Mouse (Mus musculus) neural tube, embryonic 15.5 days (tissue): ENCODE results near the gene Exd2. TPM values are rescaled to one million over a fixed set of nuclear protein-coding genes. Genes with fewer than 3 reads are reported as not detected.

Source experiments
- ATAC-seq: fragments of 200-750 bp; cut with Nextera tagmentation; 2 replicates; pipeline ENCODE4 v1.8.0; 2017; ENCODE audit warnings: mild to moderate bottlenecking, moderate TSS enrichment, moderate library complexity; ENCODE audit not compliant: low FRiP score
- H3K27ac ChIP-seq: fragments of 300-500 bp; sonication (generic); replicated peaks from 2 replicates; pipeline ENCODE4 v1.5.1; 2015; ENCODE audit warnings: mild to moderate bottlenecking, inconsistent platforms
- H3K27me3 ChIP-seq: fragments of 300-500 bp; sonication (generic); replicated peaks from 2 replicates; pipeline ENCODE4 v1.6.1; 2015; ENCODE audit warnings: inconsistent platforms
- H3K36me3 ChIP-seq: fragments of 300-500 bp; sonication (generic); 2 replicates; pipeline ENCODE4 v1.6.1; 2015; ENCODE audit warnings: inconsistent platforms
- H3K4me1 ChIP-seq: fragments of 300-500 bp; sonication (generic); 2 replicates; pipeline ENCODE4 v1.6.1; 2015; ENCODE audit warnings: inconsistent platforms
- H3K4me2 ChIP-seq: fragments of 300-500 bp; sonication (generic); 2 replicates; pipeline ENCODE4 v1.6.1; 2015; ENCODE audit warnings: inconsistent platforms, mild to moderate bottlenecking, moderate library complexity
- H3K4me3 ChIP-seq: fragments of 300-500 bp; sonication (generic); replicated peaks from 2 replicates; pipeline ENCODE4 v1.5.1; 2015; ENCODE audit warnings: mild to moderate bottlenecking, inconsistent platforms
- H3K9ac ChIP-seq: fragments of 300-500 bp; sonication (generic); replicated peaks from 2 replicates; pipeline ENCODE4 v1.6.1; 2015; ENCODE audit warnings: mild to moderate bottlenecking, inconsistent platforms
- H3K9me3 ChIP-seq: fragments of 300-500 bp; sonication (generic); replicated peaks from 2 replicates; pipeline ENCODE4 v1.6.1; 2016; ENCODE audit warnings: inconsistent platforms
- WGBS: fragments of 180-500 bp; shearing (Covaris S2); methylation state at CpG from one replicate; pipeline ENCODE4 v1.1.7; 2015; ENCODE audit warnings: mixed read lengths; 5-methylcytosine and 5-hydroxymethylcytosine counted together
- polyA plus RNA-seq: library from polyadenylated mRNA; unstranded; fragments of >200 nt; fragmentation: Nextera tagmentation; extraction: Ambion mirVana; gene quantifications from 2 replicates; pipeline ENCODE4 v1.2.1, GENCODE M21; 2015

The Exd2 gene
- polyA plus RNA-seq, result 43.4 and 50.1 TPM in 2 replicates

GRCm38 (mm10) chr12:80462942-80463651, at the start of gene Exd2:
Gene Exd2, plus strand, starts transcription at chr12:80463095.
- Histone ChIP-seq H3K36me3 (no peaks in the 10 kb centered on the region), H3K9ac (peak within 1 kb of the TSS; percentile 82), H3K9me3 (no peaks in the 10 kb centered on the region), H3K4me1 (peaks cover 9% of the 10 kb centered on the region), H3K4me2 (peak within 1 kb of the TSS; percentile 87), H3K27me3 (no peaks in the 10 kb centered on the region), H3K4me3 (peak within 1 kb of the TSS; percentile 96), H3K27ac (peak within 1 kb of the TSS; percentile 85)
- under 1% methylated on average over 45 of the region's 45 CpGs for WGBS
- ATAC-seq, result peak; percentile 98

GRCm38 (mm10) chr12:80415100-80415499, 47.8 kb upstream of the Exd2 start:
- WGBS, result 98% methylated on average over 2 of the region's 2 CpGs
- no peak overlapping the region for H3K4me2 ChIP-seq
- no peak overlapping the region for H3K9ac ChIP-seq
- no peak overlapping the region for H3K27ac ChIP-seq
- H3K36me3 ChIP-seq, result peaks cover 28% of the 10 kb centered on the region
- no peaks in the 10 kb centered on the region for H3K27me3 ChIP-seq
- ATAC-seq, result no peak
- no peaks in the 10 kb centered on the region for H3K9me3 ChIP-seq
- H3K4me1 ChIP-seq, result no peaks in the 10 kb centered on the region
- no peak overlapping the region for H3K4me3 ChIP-seq

DNA sequence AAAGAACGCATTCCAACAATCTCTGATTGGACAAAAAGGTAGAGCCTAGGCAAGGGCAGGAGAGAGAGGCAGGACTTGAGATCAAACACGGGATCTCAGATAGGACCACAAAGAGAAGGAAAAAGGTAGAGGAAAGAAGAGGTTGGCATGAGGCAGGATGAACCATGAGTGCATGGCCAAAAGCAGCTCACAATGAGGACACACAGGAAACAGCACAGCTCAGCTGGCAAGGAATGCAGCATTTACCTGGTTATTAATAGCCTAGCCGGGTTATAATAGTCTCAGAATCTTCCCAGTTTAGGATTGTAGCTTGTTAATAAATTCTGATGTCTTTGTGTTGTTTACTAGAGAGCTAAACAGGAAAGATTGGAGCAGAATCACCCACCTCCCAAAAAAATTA, 35.2 kb upstream of the Exd2 start:
- H3K27me3 ChIP-seq, result no peaks in the 10 kb centered on the region
- no peak overlapping the region for H3K4me3 ChIP-seq
- no peaks in the 10 kb centered on the region for H3K9me3 ChIP-seq
- 95% methylated on average over 3 of the region's 3 CpGs for WGBS
- no peak overlapping the region for H3K9ac ChIP-seq
- H3K4me1 ChIP-seq, result peaks cover 11% of the 10 kb centered on the region
- ATAC-seq, result no peak
- H3K27ac ChIP-seq, result no peak overlapping the region
- no peak overlapping the region for H3K4me2 ChIP-seq
- 0 out of 2 replicates have a peak, but pooled peaks cover 7% of the 10 kb centered on the region for H3K36me3 ChIP-seq

- H3K27ac ChIP-seq, result no peak overlapping the region
- ATAC-seq, result no peak
- no peaks in the 10 kb centered on the region for H3K27me3 ChIP-seq
- no peaks in the 10 kb centered on the region for H3K9me3 ChIP-seq
- no peak overlapping the region for H3K4me3 ChIP-seq
- peaks cover 37% of the 10 kb centered on the region for H3K4me1 ChIP-seq
- peak overlapping the region; percentile 11 for H3K4me2 ChIP-seq
- 75% methylated on average over 4 of the region's 4 CpGs for WGBS
- no peak overlapping the region for H3K9ac ChIP-seq
- H3K36me3 ChIP-seq, result no peaks in the 10 kb centered on the region
These were observed 29.6 kb upstream of the Exd2 start for GRCm38 (mm10) chr12:80433266-80433665.

GRCm38 (mm10) chr12:80434601-80434960, 28.3 kb upstream of the Exd2 start:
- peak overlapping the region; percentile 98 for H3K27ac ChIP-seq
- H3K27me3 ChIP-seq, result no peaks in the 10 kb centered on the region
- no peaks in the 10 kb centered on the region for H3K9me3 ChIP-seq
- peak overlapping the region; percentile 89 for H3K9ac ChIP-seq
- WGBS, result 8% methylated on average over 8 of the region's 10 CpGs
- no peak for ATAC-seq
- peaks cover 37% of the 10 kb centered on the region for H3K4me1 ChIP-seq
- H3K4me2 ChIP-seq, result peak overlapping the region; percentile 62
- peak overlapping the region; percentile 91 for H3K4me3 ChIP-seq
- H3K36me3 ChIP-seq, result no peaks in the 10 kb centered on the region

DNA sequence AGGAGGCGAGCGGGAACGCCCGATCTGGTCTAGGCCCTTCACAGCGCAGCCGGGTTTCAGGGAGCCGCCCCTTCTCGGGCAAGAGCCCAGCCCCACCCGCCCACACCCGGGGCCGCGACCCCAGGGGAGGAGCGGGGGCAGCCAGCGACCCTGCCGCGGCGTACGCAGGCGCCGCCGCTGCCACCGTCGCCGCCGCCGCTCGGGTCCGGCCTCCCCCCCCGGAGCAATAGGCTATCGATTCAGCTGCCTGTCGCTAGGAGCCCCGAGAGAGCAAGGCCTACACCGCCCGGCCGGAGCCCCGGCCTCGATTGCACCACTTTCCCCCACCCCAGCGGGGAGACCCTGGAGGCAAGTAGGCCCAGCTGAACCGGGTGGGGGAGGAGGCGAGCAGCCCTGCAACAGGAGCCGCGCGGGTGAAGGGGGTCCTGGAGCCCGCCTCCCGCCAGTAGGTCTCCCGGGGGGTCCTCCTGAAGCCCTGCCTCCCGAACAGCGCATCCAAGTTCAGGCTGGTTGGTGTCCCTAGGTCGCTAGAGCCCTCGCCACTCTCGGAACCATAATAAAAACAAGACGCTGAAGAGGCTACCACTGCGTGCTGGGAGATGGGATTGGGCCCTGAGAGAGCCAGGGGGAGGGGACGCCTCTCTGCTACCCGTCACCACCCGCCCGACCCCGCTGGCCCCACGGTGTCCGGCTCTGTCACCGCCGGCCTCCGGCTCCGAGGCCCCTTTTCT, 27.8 kb upstream of the Exd2 start:
- H3K27ac ChIP-seq, result peak overlapping the region; percentile 98
- no peaks in the 10 kb centered on the region for H3K9me3 ChIP-seq
- peak overlapping the region; percentile 62 for H3K4me2 ChIP-seq
- peak; percentile 52 for ATAC-seq
- H3K4me1 ChIP-seq, result peaks cover 37% of the 10 kb centered on the region
- under 1% methylated on average over 50 of the region's 64 CpGs for WGBS
- H3K36me3 ChIP-seq, result no peaks in the 10 kb centered on the region
- peak overlapping the region; percentile 91 for H3K4me3 ChIP-seq
- H3K9ac ChIP-seq, result peak overlapping the region; percentile 89
- no peaks in the 10 kb centered on the region for H3K27me3 ChIP-seq

DNA sequence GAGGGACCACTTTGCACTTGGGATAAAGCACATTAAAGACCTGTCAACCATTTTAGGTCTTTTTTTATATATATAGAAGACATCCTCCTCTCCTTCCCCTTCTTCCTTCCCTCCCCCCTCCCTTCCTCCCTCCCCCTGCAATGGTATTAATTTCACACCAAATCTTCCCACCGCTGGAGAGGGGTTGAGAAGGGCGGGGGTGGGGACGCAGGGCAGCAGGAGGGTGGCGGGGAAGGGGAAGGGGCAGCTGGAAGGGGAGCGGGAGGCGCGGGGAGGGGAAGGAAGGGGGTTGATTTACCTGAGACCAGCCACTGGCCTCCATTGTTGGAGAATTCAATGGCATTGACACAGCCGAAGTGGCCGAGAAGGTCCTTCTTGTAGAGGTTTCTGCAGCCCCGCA, 27.0 kb upstream of the Exd2 start:
- H3K4me2 ChIP-seq, result peak overlapping the region; percentile 62
- peaks cover 34% of the 10 kb centered on the region for H3K4me1 ChIP-seq
- H3K4me3 ChIP-seq, result peak overlapping the region; percentile 91
- 0% methylated on average over 3 of the region's 10 CpGs for WGBS
- H3K36me3 ChIP-seq, result no peaks in the 10 kb centered on the region
- H3K9me3 ChIP-seq, result no peaks in the 10 kb centered on the region
- peak overlapping the region; percentile 98 for H3K27ac ChIP-seq
- no peaks in the 10 kb centered on the region for H3K27me3 ChIP-seq
- peak overlapping the region; percentile 89 for H3K9ac ChIP-seq
- peak; percentile 51 for ATAC-seq

- Histone ChIP-seq H3K4me1 (peaks cover 33% of the 10 kb centered on the region), H3K4me3 (peak within 1 kb of the TSS; percentile 91), H3K36me3 (no peaks in the 10 kb centered on the region), H3K27me3 (no peaks in the 10 kb centered on the region), H3K9me3 (no peaks in the 10 kb centered on the region), H3K4me2 (peak within 1 kb of the TSS; percentile 62), H3K9ac (peak within 1 kb of the TSS; percentile 89), H3K27ac (peak within 1 kb of the TSS; percentile 98)
- ATAC-seq, result peak; percentile 87
- WGBS, result under 1% methylated on average over 72 of the region's 79 CpGs
These were observed 26.4 kb upstream of the Exd2 start, which contains the start of gene Dcaf5 for GRCm38 (mm10) chr12:80436336-80436976. Gene Dcaf5, minus strand, starts transcription at chr12:80436601.

- no peaks in the 10 kb centered on the region for H3K9me3 ChIP-seq
- H3K27me3 ChIP-seq, result no peaks in the 10 kb centered on the region
- H3K36me3 ChIP-seq, result no peaks in the 10 kb centered on the region
- H3K4me2 ChIP-seq, result peak overlapping the region; percentile 62
- H3K4me3 ChIP-seq, result peak overlapping the region; percentile 91
- H3K9ac ChIP-seq, result peak overlapping the region; percentile 89
- WGBS, result 24% methylated on average over 4 of the region's 4 CpGs
- no peak for ATAC-seq
- peaks cover 31% of the 10 kb centered on the region for H3K4me1 ChIP-seq
- H3K27ac ChIP-seq, result peak overlapping the region; percentile 98
These were observed 25.7 kb upstream of the Exd2 start for GRCm38 (mm10) chr12:80437051-80437675.

DNA sequence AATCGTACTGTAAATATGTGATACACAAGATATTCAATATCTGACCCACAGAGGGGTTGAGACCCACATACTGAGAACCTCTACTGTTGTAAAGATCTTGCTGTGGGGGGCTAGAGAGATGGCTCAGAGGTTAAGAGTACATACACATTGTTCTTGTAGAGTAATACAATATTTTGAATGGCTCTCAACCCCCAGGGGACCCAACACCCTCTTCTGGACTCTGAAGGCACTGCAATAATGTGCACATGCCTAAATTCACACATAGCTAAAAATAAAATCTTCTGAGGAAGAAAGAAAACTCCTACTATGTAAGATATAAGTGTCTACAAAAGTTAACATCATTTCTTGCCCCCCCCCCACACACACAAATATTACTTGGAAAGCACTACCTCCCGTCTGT, 21.9 kb upstream of the Exd2 start:
- Histone ChIP-seq H3K27me3 (no peaks in the 10 kb centered on the region), H3K4me3 (no peak overlapping the region), H3K9ac (no peak overlapping the region), H3K27ac (no peak overlapping the region), H3K36me3 (no peaks in the 10 kb centered on the region), H3K4me1 (peaks cover 8% of the 10 kb centered on the region), H3K9me3 (no peaks in the 10 kb centered on the region), H3K4me2 (no peak overlapping the region)
- ATAC-seq, result no peak
- WGBS, result 77% methylated on average over 2 of the region's 2 CpGs

DNA sequence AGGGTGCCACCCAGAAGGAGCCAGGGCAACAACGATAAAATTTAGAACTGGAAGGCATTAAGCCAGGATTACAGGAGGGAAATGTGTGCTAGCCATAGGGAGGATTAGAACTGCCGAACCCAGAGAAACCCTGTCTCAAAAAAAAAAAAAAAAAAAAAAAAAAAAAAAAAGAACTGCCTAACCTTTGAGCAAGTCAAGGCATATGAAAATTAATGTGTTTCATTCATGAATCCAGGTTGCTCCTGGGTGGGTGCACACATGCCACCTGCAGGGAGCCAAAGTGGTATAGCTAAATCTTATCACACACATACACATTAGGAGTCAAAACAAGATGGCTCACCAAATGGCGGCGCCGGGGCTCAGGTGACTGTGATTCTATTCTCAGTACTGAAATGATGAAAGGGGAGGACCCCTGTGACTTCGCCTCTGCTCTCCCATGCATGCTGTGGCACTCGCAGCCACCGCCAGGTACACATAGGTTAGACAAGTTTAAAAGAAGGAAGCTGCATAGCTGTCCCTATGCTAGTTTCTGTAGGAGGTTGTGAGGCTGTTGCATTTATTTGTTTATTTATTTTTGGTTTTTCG, 18.3 kb upstream of the Exd2 start:
- Histone ChIP-seq H3K36me3 (no peaks in the 10 kb centered on the region), H3K9ac (no peak overlapping the region), H3K4me1 (no peaks in the 10 kb centered on the region), H3K9me3 (no peaks in the 10 kb centered on the region), H3K4me2 (no peak overlapping the region), H3K4me3 (no peak overlapping the region), H3K27me3 (no peaks in the 10 kb centered on the region), H3K27ac (no peak overlapping the region)
- ATAC-seq, result no peak
- WGBS, result 86% methylated on average over 9 of the region's 9 CpGs
